Mouse (Mus musculus): ENCODE measurements around the gene Mier2. TPM values are rescaled to one million over a fixed set of nuclear protein-coding genes. Genes with fewer than 3 reads are reported as not detected.

Gene Mier2
- total RNA-seq, 2 experiments from 2014 or later: 9.1 to 9.6 TPM

DNA sequence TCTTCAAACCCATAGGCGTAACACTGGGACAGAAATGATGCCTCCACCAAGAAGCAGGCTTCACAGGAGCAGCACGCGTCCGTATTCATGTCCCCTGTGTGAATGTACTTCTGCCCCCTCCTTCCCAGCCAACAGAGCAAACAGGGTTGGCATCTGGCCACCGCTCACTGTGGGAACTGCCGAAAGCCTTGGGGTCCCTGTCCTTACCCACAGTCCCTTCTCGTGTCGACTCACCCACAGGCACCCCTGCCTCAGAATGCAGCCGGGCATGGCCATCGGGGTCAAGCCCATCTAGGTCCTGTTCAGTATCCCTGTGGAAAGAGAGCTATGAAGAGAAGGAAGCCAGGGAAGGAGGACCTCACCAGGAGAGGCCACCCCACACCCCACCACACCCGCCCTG, 12.8 kb downstream of the Mier2 start:
- no peak for ATAC-seq (replicated peaks; ENCODE audit: poor library complexity)

DNA sequence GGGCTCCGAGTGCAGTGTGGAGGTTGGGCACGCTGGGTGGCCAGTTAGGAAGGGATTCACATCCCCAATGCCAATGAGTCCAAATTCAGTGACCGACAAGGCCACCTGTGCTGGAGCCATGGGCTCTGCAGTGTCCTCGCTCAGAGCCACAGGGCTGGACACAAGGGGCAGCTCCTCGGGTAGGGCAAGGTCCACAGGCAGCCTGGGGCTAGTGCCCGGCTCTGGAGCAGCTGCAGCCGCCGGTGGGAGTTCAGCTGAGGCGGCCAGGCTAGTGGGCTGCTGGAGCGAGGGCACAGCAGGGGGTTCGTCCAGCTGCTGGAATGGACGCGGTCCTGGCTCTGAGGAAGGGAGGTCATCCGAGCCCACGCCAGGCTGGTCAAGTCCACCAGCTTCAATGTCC, 13.5 kb downstream of the Mier2 start:
- ATAC-seq (replicated peaks; ENCODE audit: poor library complexity): no peak

DNA sequence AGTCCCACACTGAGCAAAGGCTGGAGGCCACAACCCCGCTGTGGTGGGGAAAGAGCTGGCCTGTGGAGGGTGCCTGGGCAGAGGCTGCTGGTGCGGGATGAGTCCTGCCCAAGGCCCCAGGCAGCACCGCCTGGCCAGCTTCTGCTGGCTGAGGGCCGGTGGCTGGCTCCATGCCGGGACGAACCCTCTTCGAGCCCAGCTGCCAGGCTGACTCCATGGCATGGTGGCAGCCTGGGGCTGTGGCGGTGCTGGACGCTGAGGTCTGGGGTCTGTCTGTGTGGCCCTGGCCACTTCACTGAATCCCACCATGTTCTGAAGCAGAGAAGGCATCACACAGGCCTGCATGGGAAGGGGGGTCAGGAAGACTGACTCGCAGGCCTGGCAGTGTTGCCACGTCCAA, 14.3 kb downstream of the Mier2 start:
- ATAC-seq (replicated peaks; ENCODE audit: poor library complexity): no peak

DNA sequence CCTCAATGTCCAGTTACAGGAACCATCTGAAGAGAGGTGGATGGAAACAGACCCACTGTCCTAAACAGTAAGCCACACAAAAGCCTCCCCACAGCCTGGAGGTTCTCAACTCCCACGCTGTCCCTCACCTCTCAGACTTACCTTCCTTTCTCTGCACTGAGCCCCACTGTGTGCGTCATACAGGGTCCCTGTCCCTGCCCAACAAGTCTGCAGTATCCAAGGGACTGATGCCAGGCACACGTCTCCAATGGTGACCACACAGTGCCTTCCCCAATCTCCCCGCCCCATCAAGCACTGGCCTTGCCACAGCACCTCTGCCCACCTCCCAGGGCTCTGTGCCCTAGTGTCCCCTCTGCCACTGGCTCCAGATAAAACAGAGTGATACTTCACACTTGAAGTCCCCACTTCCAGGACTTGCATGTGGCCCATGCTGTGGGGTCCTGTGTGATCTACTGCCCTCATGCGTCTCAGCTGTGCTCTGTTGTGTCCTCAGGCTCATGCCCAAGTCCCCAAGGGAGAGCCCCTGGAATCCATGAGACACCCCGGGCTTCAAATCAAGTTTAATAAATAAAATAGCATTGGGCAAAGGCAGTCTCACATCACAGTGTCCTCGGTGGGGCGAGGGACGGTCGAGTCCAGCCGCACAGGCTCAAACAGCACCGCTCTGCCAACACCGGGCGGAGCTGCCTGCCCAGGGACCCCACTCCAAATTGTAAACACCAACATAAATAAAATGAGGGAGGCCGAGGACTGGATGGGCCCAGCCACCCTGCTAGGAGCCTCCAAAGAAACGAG, 15.1 kb downstream of the Mier2 start:
- no peak for ATAC-seq (replicated peaks; ENCODE audit: poor library complexity)

DNA sequence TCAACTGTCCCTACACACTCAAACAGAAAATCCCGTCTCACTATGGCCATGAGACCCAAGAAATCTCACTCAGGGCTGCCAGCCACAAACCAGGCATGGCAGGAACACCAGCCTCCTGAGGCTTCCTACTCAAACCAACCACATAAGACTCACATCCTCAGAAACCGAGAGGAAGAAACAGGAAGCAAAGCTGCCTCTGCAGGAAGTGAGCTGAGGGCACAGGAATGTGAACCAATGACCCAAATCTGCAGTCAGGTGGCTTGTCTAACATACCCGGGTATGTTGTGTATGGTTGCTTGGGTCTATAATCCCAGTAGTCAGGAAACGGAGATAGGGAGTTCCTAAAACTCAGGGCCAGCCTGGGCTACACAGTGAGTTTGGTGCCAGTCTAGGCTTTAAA, 16.1 kb downstream of the Mier2 start:
- peak; percentile 90 for ATAC-seq (replicated peaks; ENCODE audit: poor library complexity)

DNA sequence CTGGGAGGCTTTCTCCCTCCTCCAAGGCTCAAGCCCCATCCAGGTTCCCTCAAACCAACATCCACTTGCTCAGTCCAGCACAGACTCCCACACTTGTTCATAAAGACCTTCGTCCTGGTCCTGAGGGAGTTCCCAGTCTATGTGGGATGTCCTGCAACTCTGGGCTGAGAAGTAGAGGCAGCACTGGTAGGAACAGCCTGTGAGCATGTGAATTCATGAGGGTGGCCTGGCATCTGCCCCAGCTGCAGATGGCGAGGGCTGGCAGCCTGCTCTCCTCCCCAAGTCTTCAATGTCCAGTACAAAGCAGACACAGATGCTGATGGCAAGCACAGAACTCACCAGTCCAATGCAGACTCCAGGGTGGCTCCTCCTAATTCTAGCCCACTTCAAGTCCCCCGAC, 16.7 kb downstream of the Mier2 start:
- ATAC-seq (replicated peaks; ENCODE audit: poor library complexity): no peak

DNA sequence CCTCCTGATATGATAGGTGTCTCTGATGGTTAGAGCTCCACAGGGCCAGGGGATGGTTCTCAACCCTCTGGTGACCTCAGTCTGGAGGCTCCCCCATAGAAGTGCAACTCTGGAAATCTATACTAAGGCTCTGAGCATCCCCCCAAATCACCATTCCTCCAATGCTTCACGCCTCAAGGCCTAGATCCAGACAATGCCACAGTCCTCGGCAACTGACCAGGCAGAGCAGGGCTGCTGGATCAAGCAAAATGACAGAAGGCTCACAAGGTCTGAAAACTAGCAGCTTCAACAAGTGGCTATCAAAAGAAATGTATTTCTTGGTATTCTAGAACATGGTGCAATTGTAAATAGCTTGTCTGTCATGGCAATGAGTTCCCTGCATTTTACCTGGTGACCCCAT, 17.2 kb downstream of the Mier2 start:
- ATAC-seq (replicated peaks; ENCODE audit: poor library complexity): no peak

DNA sequence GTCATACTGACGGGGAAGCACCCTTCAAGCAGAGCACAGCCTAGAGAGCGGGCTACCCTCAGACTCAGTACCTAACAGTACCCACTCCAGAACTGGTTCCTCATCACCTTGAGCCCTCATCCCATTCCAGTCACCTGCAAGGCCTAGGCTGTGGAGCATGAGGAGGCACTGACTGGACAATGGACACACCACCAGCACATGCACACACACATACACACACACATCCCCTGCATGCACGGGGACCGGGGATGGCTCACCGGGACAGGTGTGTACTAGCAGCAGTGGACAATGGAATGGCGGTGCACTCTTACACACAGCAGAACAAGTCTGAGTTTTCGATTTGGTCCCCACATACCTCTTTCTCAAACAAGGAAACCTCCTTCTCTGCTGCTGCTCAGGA, 17.7 kb downstream of the Mier2 start:
- no peak for ATAC-seq (replicated peaks; ENCODE audit: poor library complexity)

DNA sequence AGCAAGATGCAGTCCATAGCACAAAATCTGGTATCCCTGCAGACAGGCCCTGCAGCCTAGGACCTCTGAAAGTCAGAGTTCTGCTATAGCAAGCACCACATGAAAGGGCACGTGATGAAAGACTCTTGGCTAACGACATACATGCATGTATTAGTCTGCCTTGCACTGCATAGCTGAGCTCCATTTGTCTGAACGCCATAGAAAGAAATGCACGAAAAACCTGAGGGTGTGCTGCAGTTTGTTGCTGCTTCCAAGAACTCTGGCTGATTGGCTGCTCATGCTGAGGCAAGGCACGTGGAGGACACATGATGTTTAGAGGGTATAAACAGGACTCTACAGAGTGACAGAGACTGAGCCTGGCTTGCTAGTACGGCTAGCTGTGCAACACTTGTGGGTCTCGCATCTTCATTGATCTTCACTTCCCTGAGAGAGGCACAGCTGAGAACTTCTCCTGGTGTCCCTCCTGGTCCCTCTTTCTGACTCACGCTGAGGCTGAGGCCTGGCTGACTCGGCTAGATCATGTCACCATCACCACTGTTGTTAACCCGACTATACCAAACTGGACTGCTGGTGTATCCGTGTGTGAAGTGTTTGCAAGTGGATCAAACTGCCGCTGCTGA, 18.4 kb downstream of the Mier2 start:
- no peak for ATAC-seq (replicated peaks; ENCODE audit: poor library complexity)

DNA sequence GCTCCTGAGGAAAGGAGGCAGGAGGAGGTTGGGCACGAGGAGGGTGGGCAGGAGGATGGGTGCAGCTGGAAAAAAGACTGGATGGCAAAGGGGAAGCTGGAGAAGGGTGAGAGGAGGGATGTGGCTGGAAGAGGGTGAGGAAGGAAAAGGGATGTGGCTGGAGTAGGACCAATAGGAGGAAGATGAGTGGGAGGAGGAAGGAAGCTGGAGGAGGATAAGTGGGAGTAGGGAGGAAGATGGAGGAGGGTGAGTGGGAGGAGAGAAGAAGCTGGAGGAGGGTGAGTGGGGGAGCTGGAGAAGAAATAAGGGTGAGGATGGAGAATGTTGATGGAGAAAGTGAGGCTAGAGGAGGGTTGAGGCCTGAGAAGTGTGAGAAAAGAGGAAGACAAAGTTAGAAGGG, 19.6 kb downstream of the Mier2 start:
- ATAC-seq (replicated peaks; ENCODE audit: poor library complexity): no peak

DNA sequence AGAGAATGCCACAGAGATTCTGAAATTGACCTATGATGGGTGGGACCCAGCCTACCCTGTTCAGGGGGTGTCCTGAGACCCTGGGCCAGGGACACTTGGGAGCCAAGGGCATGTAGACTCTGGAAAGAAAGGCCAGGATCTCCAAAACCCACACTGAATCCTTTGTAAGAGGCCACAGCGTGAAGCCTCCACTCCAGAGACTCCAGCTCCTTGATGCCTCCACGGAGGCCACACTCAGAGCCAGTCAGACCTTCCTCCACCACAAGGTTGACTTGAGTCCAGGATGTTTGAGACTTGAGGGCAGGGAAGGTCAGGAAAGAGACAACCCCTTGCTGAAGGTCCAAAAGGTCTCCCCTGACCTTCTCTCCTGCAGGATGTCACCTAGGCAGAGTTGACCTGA, 20.6 kb downstream of the Mier2 start:
- no peak for ATAC-seq (replicated peaks; ENCODE audit: poor library complexity)

DNA sequence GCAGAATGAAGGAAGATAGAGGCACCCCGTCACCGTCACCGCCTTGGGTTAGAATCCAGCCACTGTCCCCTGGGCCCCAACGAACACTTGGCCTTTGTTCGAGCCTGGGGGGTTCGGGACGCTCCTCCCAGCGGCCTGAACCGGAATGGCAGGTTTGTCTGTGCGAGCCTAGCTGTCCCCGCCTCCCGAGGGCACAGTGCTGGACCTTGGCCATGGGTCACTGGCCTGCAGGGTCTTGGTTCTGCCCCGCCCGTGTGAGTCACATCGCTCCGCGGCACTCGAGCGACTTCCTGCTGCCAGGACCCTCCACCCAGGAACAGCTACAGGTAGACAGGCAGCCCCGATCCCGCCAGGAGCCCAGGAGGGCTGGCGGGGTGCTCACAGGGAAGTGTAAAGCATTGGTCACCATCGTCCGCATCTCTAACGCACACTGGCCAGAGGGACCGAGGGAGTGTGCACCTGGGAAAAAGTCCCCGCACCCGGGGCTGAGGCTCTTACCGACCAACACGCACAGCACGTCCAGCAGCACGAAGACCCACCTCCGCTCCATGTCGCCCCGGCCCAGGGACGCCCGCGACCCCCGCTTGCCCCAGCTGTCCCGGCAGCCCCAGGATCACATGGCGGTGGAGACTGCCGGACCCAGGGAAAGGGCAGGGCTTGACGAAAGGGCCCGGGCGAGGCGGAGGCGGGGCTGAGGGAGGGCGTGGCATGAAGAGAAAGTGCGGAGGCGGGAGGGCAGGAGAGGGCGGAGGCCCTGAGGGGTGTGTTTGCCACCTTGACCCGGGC, 21.7 kb downstream of the Mier2 start, which contains the start of gene Plpp2:
TSS of gene Plpp2 (minus strand) at position 671 of the 786 bp plus-strand sequence.
- ATAC-seq (replicated peaks; ENCODE audit: poor library complexity): peak; percentile 88

DNA sequence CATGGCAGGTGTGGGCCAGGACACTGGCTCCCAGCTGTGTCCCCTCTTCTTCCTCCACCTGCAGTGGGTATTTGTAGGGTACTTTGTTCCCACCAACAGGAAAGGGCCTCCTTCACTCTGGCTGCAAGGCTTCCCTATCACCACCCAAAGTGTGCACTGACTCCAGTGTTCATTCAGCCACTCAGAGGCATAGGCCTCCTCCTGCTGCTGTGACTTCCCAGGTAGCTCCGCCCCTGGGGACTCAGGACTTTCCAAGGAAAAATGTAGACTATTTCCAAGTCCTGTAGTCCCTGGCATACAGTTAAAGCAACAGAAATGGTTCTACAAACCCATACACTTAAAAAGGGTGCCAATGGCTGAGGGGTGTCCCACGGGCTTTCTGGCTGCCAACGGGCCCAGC, 22.3 kb downstream of the Mier2 start:
- ATAC-seq (replicated peaks; ENCODE audit: poor library complexity): 0 out of 2 replicates have a peak, but pooled peaks have one; percentile 3

DNA sequence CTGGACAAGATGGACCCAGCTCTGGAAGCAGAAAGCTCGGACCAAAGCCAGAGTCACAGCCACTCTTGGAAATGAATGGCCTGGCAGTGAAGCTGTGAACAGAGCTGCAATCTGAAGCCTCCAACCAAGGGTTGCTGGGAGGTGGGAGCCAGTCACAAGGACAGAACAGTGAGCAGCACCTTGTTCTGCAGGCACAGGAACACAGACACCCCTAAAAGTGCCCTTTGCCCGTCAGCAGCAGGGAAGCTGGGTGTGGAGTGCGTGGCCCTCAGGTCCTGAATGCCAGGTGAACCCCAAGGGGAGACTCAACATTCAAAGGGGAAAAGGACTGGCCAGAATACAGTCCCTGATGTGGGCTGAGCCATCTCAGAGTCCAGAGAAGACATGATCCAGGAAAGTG, 23.4 kb downstream of the Mier2 start:
- ATAC-seq (replicated peaks; ENCODE audit: poor library complexity): no peak

DNA sequence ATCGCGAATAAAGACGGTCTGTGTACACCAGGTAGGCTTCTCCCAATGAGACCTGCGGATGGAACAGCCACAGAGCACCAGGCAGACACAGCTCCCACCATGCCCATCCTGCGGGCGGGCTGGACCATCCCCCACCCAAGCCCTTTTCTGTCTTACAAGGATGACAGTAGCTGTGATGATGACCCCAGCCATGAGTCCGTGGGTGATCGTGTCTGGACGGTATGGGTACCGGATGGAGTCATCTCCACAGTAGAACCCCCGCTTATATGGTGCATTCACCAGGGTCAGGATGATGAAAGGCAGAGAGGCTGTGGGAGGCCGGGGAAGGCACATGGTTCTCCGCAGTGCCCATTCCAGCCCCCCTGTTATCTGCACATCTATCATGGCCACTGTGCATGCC, 24.3 kb downstream of the Mier2 start:
- no peak for ATAC-seq (replicated peaks; ENCODE audit: poor library complexity)

DNA sequence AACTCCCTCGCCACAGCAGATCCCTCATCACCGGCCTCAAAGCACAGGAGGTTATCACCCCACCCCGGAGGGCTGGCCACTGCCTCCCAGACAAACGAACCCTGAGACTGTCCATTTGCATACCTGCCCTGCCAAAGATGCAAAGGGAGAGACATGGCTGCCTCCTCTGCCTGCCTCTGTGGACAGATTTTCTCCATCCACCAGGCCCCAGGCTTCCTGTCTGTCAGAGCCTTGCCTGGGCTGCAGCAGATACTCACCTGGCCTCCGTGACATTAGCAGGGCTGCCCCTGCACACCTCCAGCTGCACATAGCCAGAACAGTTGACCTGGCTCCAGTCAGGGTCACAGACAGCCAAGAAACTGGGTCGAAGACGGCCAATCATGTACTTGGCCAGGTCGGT, 24.8 kb downstream of the Mier2 start:
- ATAC-seq (replicated peaks; ENCODE audit: poor library complexity): no peak

DNA sequence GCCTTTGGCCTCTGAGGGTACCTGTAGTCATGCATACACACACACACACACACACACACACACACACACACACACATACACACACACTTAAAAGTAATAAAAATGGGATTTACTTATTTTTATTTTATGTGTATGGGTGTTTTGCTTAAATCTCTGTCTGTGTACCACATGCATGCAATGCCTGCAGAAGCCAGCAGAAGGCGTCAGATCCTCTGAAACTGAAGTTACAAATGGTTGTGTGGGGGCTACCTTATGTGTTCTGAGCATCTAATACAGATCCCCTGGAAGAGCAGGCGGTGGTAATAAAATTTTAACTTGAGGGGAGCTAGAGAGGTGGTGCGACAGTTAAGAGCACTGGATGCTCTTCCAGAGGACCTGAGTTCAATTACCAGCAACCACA, 26.9 kb downstream of the Mier2 start:
- ATAC-seq (replicated peaks; ENCODE audit: poor library complexity): no peak

DNA sequence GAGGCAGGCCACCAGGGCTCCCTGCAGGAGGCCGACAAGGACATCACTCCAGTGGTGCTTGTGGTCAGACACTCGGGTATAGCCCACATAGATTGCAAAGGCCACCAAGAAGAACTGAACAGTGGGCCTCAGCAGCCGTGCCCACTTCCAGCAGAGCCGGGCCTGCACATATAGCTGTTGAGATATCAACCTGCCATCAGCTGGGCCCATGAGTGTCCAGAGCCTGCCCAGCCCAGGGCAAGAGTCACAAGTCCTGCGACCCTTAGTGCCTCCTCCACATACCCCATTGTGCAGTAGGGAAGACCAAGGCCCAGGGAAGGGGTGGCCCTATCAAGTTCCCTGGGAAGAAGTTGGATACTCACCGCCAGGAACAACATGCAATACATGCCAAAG, 27.6 kb downstream of the Mier2 start:
- ATAC-seq (replicated peaks; ENCODE audit: poor library complexity): no peak

DNA sequence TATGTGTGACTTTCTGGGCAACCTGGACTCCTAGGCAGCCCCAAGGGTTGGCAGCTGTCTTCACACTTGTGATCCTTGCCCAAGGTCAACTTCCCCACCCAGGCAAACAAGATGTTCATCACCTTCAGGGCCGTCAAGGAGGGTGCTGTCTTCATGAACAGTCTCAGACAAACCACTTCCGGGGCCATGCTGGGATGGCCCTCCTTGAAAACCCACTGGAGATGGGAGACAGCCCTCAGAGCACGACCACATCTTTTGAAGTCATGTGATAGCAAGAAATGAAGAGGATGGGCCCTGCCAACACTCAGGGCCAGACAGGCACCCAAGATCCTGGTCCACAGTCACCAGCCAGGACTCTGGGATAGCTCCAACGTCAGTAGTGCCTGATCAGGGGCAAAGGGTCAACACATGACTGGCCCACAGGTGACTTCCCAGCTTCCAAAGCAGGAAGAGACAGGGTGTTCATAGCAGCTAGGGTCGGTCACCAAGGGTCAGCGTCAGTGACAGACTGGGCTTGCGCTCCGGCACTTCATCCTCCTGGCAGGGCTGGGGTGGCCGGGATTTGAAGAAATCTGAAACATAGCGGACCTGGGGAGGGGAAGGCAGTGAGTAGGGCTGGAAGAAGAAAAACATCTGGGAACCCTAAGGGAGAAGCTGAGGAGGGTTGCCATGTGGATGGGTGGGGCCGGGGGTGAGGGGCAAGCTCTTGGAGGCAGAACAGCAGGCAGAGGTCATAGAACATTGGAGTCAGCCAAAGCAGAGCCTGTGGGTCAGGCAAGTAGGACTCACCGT, 28.1 kb downstream of the Mier2 start:
- no peak for ATAC-seq (replicated peaks; ENCODE audit: poor library complexity)

DNA sequence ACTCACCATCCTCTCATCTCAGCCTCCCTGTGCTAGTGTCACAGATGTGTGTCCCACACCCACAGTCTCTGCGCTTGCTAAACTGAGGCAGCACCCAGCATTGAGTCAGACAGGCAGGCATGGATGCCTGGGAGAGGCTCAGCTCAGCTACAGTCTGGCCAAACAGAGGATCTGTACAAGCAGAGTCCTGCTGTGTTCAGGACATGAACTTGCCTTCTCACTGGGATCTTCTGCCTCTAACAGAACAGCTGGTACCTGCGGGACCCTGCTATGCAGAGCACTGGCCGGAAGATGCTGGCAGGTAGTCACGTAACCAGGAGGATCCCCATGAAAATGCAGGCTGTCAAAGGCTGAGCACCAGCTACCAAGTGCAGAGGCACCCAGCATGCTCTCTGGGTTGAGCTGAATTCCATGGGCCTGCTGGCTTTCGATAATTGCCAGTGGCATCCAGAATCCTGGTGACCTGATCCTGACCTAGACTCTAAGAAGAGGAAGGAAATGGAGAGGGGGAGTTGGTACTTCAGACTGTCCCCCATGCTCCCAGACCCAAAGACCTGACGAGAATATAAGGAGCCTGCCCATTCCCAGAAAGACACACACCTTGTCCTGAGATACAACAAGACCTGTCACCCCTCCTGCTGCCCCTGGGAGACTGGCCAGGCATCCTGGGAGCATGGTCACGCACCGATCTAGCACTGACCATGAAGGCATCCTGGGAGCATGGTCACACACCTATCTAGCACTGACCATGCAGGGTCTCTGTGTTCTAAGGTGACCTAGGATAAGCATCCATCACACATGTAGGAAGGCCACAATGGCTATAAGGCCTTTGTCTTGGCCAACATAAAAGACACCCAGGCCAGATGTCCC, 29.3 kb downstream of the Mier2 start:
- no peak for ATAC-seq (replicated peaks; ENCODE audit: poor library complexity)

All from megakaryocyte progenitor cell, adult 5-6 weeks (primary cell).